Mouse (Mus musculus): Measurements from ENCODE around the gene Rpp21. TPM values are rescaled to one million over a fixed set of nuclear protein-coding genes. Genes with fewer than 3 reads are reported as not detected.
"Not testable (repeated sequence)": the region's sequence is repeated elsewhere in the genome, so short reads cannot be mapped to it uniquely, and the experiment has no call there.

The Rpp21 gene
- polyA plus RNA-seq, 1 experiment from 2014 or later = 139 TPM

DNA sequence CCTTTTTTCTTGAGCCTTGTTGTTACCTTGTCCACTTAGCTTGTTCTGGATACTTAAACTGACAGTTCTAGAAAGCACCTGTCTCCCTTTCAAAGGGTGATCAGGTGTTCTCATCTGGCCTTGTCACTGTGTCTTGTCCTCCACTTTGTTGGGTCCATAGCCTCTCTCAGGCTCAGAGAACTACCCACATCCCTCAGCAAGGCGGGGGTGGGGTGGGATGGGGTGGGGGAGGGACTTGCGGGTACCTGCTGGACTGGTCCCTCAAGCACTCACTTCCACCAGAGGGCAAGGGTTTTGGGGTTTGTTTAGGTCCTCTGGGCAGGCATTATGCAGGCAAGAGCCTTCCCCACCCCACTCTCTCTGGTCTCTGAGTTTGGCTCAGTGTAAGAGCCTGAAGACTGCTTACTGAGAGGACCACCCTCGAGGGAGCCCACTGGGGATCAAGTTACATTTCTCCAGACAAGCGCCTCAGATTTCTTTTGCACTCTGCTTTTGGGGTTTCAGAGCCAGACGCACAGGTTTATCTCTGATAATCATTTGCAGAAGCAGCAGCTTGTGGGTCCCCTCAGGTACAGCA lies 17.1 kb downstream of the Rpp21 start:
- WGBS = 7% methylated on average over 5 of the region's 5 CpGs
- no peak overlapping the region for H3K4me2 ChIP-seq (ENCODE audit: low read depth, low read length)

GRCm38 (mm10) chr17:36237321-36237921 lies 20.4 kb downstream of the Rpp21 start:
- Histone ChIP-seq H3K4me2 (ENCODE audit: low read depth, low read length) (peak overlapping the region; percentile 80), H3K27ac (ENCODE audit: low read length) (no peak overlapping the region), H3K9ac (ENCODE audit: low read depth, low read length) (peak overlapping the region; percentile 62), H3K4me3 (ENCODE audit: low read length) (peak overlapping the region; percentile 48), H3K27me3 (replicated peaks; ENCODE audit: control insufficient read depth, insufficient read depth, low read length) (peaks cover 31% of the 10 kb centered on the region), H3K36me3 (ENCODE audit: control insufficient read depth, insufficient read depth, low read length) (no peaks in the 10 kb centered on the region), H3K9me3 (ENCODE audit: control insufficient read depth, low read length) (no peaks in the 10 kb centered on the region), H3K4me1 (ENCODE audit: control insufficient read depth, insufficient read depth, low read length) (peaks cover 5% of the 10 kb centered on the region; the same call in 1 of the 2 replicates)
- ATAC-seq = peak; percentile 52
- WGBS = 3% methylated on average over 27 of the region's 27 CpGs

More for the DNA sequence above, 17.1 kb downstream of the Rpp21 start:
- Histone ChIP-seq H3K4me3 (ENCODE audit: low read length) (no peak overlapping the region), H3K4me1 (ENCODE audit: control insufficient read depth, insufficient read depth, low read length) (peaks cover 5% of the 10 kb centered on the region; the same call in 1 of the 2 replicates), H3K27me3 (replicated peaks; ENCODE audit: control insufficient read depth, insufficient read depth, low read length) (peaks cover 20% of the 10 kb centered on the region), H3K27ac (ENCODE audit: low read length) (no peak overlapping the region), H3K36me3 (ENCODE audit: control insufficient read depth, insufficient read depth, low read length) (no peaks in the 10 kb centered on the region), H3K9me3 (ENCODE audit: control insufficient read depth, low read length) (no peaks in the 10 kb centered on the region), H3K9ac (ENCODE audit: low read depth, low read length) (no peak overlapping the region)
- no peak for ATAC-seq

- H3K4me2 ChIP-seq (ENCODE audit: low read depth, low read length); H3K9me3 ChIP-seq (ENCODE audit: control insufficient read depth, low read length); ATAC-seq; H3K4me3 ChIP-seq (ENCODE audit: low read length); H3K4me1 ChIP-seq (ENCODE audit: control insufficient read depth, insufficient read depth, low read length); H3K27ac ChIP-seq (ENCODE audit: low read length); H3K9ac ChIP-seq (ENCODE audit: low read depth, low read length); H3K36me3 ChIP-seq (ENCODE audit: control insufficient read depth, insufficient read depth, low read length): not testable (repeated sequence)
- 16% methylated on average over 8 of the region's 9 CpGs for WGBS
- H3K27me3 ChIP-seq (replicated peaks; ENCODE audit: control insufficient read depth, insufficient read depth, low read length) = peaks cover 42% of the 10 kb centered on the region
Observed at GRCm38 (mm10) chr17:36235300-36235699, 22.6 kb downstream of the Rpp21 start.

DNA sequence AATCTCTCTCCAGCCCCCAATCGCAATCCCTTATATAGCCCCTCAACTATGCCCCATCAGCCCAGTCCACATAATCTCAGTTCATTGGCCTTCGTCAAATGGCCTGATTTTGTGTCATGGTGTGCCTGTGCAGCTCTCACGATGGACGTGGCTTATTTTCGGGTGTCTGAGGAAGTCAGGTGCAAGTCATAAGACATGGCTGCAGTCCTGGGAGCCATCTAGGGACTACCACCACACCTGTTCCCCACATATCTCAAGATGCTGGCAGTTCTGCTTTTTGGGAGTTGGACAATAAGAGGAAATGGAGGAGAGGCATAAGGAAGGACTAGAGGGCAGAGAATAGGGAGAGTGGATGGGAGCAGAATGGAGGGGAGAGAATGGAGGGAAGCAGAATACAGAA lies 24.3 kb downstream of the Rpp21 start:
- Histone ChIP-seq H3K4me3 (ENCODE audit: low read length) (no peak overlapping the region), H3K9me3 (ENCODE audit: control insufficient read depth, low read length) (no peaks in the 10 kb centered on the region), H3K4me1 (ENCODE audit: control insufficient read depth, insufficient read depth, low read length) (peaks cover 5% of the 10 kb centered on the region; the same call in 1 of the 2 replicates), H3K9ac (ENCODE audit: low read depth, low read length) (no peak overlapping the region), H3K27me3 (replicated peaks; ENCODE audit: control insufficient read depth, insufficient read depth, low read length) (peaks cover 50% of the 10 kb centered on the region), H3K4me2 (ENCODE audit: low read depth, low read length) (no peak overlapping the region), H3K27ac (ENCODE audit: low read length) (no peak overlapping the region), H3K36me3 (ENCODE audit: control insufficient read depth, insufficient read depth, low read length) (no peaks in the 10 kb centered on the region)
- no peak for ATAC-seq
- WGBS = 80% methylated on average over 5 of the region's 5 CpGs

DNA sequence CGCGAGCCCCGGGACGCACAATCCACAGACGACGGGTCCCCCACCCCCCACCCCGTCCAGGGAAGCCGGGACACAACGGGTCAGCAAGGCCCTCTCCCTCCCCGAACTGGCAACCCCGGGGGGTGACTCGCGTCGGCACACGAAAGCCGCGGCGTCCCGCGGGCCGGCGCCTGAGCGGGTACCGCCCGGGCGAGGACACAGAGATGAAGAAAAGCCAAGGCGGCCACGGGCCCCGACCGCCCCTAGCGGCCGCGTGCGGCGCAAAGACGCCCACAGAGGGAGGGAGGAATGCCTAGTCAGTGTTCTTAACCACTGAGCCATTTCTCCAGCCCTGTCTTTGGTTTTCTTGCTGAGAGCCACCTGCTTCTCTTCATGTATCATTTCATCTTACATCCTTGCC lies 26.6 kb downstream of the Rpp21 start:
- Histone ChIP-seq H3K4me2 (ENCODE audit: low read depth, low read length) (no peak overlapping the region), H3K27me3 (replicated peaks; ENCODE audit: control insufficient read depth, insufficient read depth, low read length) (peaks cover 48% of the 10 kb centered on the region; the same call in 1 of the 2 replicates), H3K36me3 (ENCODE audit: control insufficient read depth, insufficient read depth, low read length) (no peaks in the 10 kb centered on the region), H3K9ac (ENCODE audit: low read depth, low read length) (no peak overlapping the region), H3K9me3 (ENCODE audit: control insufficient read depth, low read length) (no peaks in the 10 kb centered on the region), H3K27ac (ENCODE audit: low read length) (no peak overlapping the region), H3K4me3 (ENCODE audit: low read length) (no peak overlapping the region), H3K4me1 (ENCODE audit: control insufficient read depth, insufficient read depth, low read length) (no peaks in the 10 kb centered on the region)
- no peak for ATAC-seq
- 7% methylated on average over 36 of the region's 36 CpGs for WGBS

DNA sequence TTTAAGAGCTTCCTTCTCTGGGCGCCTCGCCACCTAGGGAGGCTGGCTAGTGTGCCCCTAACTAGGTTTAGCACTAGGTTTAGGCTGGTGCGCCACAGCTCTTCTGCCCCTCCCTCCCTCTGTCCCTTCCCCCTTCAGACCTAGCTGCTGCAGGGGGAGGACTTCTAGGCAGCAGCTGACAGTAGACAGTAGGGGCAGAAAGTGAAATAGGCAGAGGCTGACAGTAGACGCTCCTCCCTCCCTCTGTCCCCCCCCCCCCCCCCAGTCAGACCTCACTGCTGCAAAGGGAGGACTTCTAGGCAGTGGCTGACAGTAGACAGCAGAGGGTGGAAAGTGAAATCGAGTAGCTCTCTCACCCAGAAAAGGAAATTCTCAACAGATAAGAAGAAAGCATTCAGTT lies 28.8 kb downstream of the Rpp21 start:
- Histone ChIP-seq H3K9me3 (ENCODE audit: control insufficient read depth, low read length) (no peaks in the 10 kb centered on the region), H3K4me1 (ENCODE audit: control insufficient read depth, insufficient read depth, low read length) (no peaks in the 10 kb centered on the region), H3K36me3 (ENCODE audit: control insufficient read depth, insufficient read depth, low read length) (no peaks in the 10 kb centered on the region), H3K4me2 (ENCODE audit: low read depth, low read length) (no peak overlapping the region), H3K27ac (ENCODE audit: low read length) (no peak overlapping the region), H3K4me3 (ENCODE audit: low read length) (no peak overlapping the region), H3K27me3 (replicated peaks; ENCODE audit: control insufficient read depth, insufficient read depth, low read length) (peaks cover 57% of the 10 kb centered on the region), H3K9ac (ENCODE audit: low read depth, low read length) (no peak overlapping the region)
- no peak for ATAC-seq
- 5% methylated on average over 5 of the region's 5 CpGs for WGBS

DNA sequence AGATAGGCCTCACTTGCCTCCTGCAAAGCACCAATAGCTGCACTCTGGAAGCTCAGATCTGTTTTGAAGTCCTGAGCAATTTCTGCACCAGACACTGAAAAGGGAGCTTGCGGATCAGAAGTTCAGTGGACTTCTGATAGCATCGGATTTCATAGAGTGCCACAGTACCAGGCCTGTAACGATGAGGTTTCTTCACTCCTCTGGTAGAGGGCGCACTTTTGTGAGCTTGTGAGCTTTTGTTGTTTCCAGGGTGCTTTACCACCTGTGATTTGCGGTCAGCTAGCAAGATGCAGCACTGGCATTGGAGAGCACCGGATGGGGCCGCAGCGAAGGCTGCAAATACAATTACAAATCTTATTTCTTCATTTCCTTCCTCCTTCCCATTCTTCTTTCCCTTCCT lies 30.9 kb downstream of the Rpp21 start:
- no peaks in the 10 kb centered on the region for H3K9me3 ChIP-seq (ENCODE audit: control insufficient read depth, low read length)
- H3K27ac ChIP-seq (ENCODE audit: low read length) = no peak overlapping the region
- ATAC-seq = no peak
- no peak overlapping the region for H3K9ac ChIP-seq (ENCODE audit: low read depth, low read length)
- H3K36me3 ChIP-seq (ENCODE audit: control insufficient read depth, insufficient read depth, low read length) = no peaks in the 10 kb centered on the region
- WGBS = 18% methylated on average over 8 of the region's 8 CpGs
- H3K4me3 ChIP-seq (ENCODE audit: low read length) = no peak overlapping the region
- peaks cover 49% of the 10 kb centered on the region for H3K27me3 ChIP-seq (replicated peaks; ENCODE audit: control insufficient read depth, insufficient read depth, low read length)
- H3K4me2 ChIP-seq (ENCODE audit: low read depth, low read length) = no peak overlapping the region
- no peaks in the 10 kb centered on the region for H3K4me1 ChIP-seq (ENCODE audit: control insufficient read depth, insufficient read depth, low read length)

DNA sequence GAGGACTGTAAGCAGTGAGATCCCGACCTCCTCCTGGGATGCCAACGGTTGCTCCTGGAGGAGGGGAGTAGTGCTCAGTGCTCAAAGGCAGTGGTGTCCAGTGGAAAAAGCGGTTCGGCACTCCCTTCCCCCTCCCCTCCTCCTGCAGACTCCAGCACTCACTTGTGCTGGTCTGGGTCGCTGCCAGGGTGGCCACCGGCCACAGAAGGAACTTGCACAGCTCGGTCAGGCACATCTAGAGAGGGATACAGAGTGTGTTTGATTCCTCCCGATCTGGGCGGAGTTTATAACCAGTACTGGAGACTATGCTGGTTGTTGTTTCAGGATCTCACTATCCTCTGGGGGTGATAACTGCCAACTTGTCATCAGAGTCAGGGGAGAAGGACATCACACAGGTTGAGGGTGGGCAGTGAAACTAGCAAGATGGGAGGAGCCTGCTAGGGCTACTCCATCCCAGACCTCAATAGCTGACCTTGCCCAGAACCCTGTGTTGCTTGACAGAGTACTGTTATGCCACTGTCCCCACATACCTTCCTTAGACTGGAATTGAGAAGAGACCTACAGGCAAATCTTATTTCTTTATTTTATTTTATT lies 32.5 kb downstream of the Rpp21 start:
- 14% methylated on average over 9 of the region's 9 CpGs for WGBS
- no peak overlapping the region for H3K27ac ChIP-seq (ENCODE audit: low read length)
- H3K36me3 ChIP-seq (ENCODE audit: control insufficient read depth, insufficient read depth, low read length) = no peaks in the 10 kb centered on the region
- no peaks in the 10 kb centered on the region for H3K4me1 ChIP-seq (ENCODE audit: control insufficient read depth, insufficient read depth, low read length)
- no peak overlapping the region for H3K9ac ChIP-seq (ENCODE audit: low read depth, low read length)
- no peak for ATAC-seq
- no peak overlapping the region for H3K4me3 ChIP-seq (ENCODE audit: low read length)
- peaks cover 50% of the 10 kb centered on the region for H3K27me3 ChIP-seq (replicated peaks; ENCODE audit: control insufficient read depth, insufficient read depth, low read length)
- H3K4me2 ChIP-seq (ENCODE audit: low read depth, low read length) = no peak overlapping the region
- H3K9me3 ChIP-seq (ENCODE audit: control insufficient read depth, low read length) = no peaks in the 10 kb centered on the region

DNA sequence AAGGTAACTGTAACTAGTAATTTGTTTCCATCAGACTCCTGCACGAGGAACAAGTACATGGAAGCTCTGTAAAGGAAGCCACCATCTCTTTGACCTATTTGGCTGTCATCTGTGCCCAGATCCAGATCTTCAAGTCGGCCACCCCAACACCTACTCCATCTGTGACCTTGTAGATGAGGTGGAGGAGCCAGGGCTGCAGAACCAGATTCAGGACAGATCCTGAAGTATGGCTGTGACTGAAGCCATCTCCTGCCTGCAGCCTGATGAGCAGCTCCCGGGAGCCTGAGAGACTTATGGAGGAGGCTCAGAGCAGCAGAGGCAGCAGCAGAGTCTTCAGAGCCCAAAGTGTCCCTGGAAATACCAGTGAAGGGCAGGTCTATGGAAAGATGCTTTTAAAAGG lies 33.4 kb downstream of the Rpp21 start:
- no peaks in the 10 kb centered on the region for H3K4me1 ChIP-seq (ENCODE audit: control insufficient read depth, insufficient read depth, low read length)
- ATAC-seq = no peak
- no peak overlapping the region for H3K4me3 ChIP-seq (ENCODE audit: low read length)
- H3K27ac ChIP-seq (ENCODE audit: low read length) = no peak overlapping the region
- WGBS = 49% methylated on average over 3 of the region's 3 CpGs
- no peak overlapping the region for H3K4me2 ChIP-seq (ENCODE audit: low read depth, low read length)
- H3K27me3 ChIP-seq (replicated peaks; ENCODE audit: control insufficient read depth, insufficient read depth, low read length) = peaks cover 43% of the 10 kb centered on the region
- H3K9me3 ChIP-seq (ENCODE audit: control insufficient read depth, low read length) = no peaks in the 10 kb centered on the region
- no peaks in the 10 kb centered on the region for H3K36me3 ChIP-seq (ENCODE audit: control insufficient read depth, insufficient read depth, low read length)
- no peak overlapping the region for H3K9ac ChIP-seq (ENCODE audit: low read depth, low read length)
